Mouse (Mus musculus) heart, adult 2 months (tissue): ENCODE measurements around the gene Eif3g. TPM values are rescaled to one million over a fixed set of nuclear protein-coding genes. Genes with fewer than 3 reads are reported as not detected.

ENCODE experiments used
- DNase-seq, 2 experiments: peaks; one replicate each; pipeline ENCODE4 v3.0.0; 2021
- H3K27ac ChIP-seq: fragments of 200-600 bp; 2 replicates; pipeline ENCODE4 v1.8.1; 2022
- H3K27me3 ChIP-seq: fragments of 200-500 bp; 2 replicates; pipeline ENCODE4 v1.6.1; 2012; ENCODE audit warnings: mild to moderate bottlenecking, low read length, inconsistent platforms, mixed read lengths; ENCODE audit not compliant: control insufficient read depth, insufficient read depth
- H3K36me3 ChIP-seq: fragments of 200-500 bp; 2 replicates; pipeline ENCODE4 v1.6.1; 2012; ENCODE audit warnings: low read length, inconsistent platforms; ENCODE audit not compliant: control insufficient read depth, insufficient read depth
- H3K4me1 ChIP-seq: fragments of 200-500 bp; 2 replicates; pipeline ENCODE4 v1.6.1; 2011; ENCODE audit warnings: low read length; ENCODE audit not compliant: control insufficient read depth, insufficient read depth
- H3K4me3 ChIP-seq: fragments of 200-600 bp; 2 replicates; pipeline ENCODE4 v1.8.1; 2022
- H3K79me2 ChIP-seq: fragments of 200-500 bp; replicated peaks from 2 replicates; pipeline ENCODE4 v1.6.1; 2012; ENCODE audit warnings: mild to moderate bottlenecking, inconsistent platforms, low read length, moderate library complexity, mixed read lengths; ENCODE audit not compliant: control insufficient read depth, insufficient read depth
- H3K9ac ChIP-seq: fragments of 200-500 bp; 2 replicates; pipeline ENCODE4 v1.6.1; 2012; ENCODE audit warnings: low read depth, mild to moderate bottlenecking, control low read depth, inconsistent platforms, low read length, mixed read lengths
- CTCF ChIP-seq: fragments of 200-600 bp; IDR thresholded peaks from 2 replicates; pipeline ENCODE4 v1.8.1; 2022; ENCODE audit warnings: antibody characterized with exemption, mild to moderate bottlenecking, moderate library complexity
- EP300 ChIP-seq: fragments of 200-500 bp; IDR thresholded peaks from 2 replicates; pipeline ENCODE4 v1.6.1; 2011; ENCODE audit warnings: low read depth, low read length, control low read depth; ENCODE audit not compliant: insufficient read depth
- POLR2A ChIP-seq: fragments of 200-500 bp; IDR thresholded peaks from 2 replicates; pipeline ENCODE4 v1.6.1; 2011; ENCODE audit warnings: mild to moderate bottlenecking, low read depth, low read length, control low read depth; ENCODE audit not compliant: insufficient read depth
- WGBS: fragments of 180-500 bp; shearing (Covaris S2); methylation state at CpG from one replicate; pipeline ENCODE4 v1.1.7; 2018; 5-methylcytosine and 5-hydroxymethylcytosine counted together
- intact Hi-C: fragments of 180-260 bp; cut with DNase I; formaldehyde crosslinking; loops from one replicate; pipeline ENCODE4 v1.15.1; 2025
- microRNA-seq, 2 experiments: library from miRNA; unstranded; fragments of <30 nt; microRNA quantifications; one replicate each; pipeline ENCODE4 v1.2.0; 2021
- polyA plus RNA-seq: library from polyadenylated mRNA; depleted of rRNA; stranded (reverse); fragments of >200 nt; gene quantifications from 2 replicates; pipeline ENCODE4 v1.2.3, GENCODE M21; 2012; rRNA removed
- total RNA-seq, 2 experiments: library from RNA; stranded (reverse); gene quantifications; 2 replicates each; pipeline ENCODE4 v1.2.3; 2021

The Eif3g gene
- total and polyA plus RNA-seq, 3 experiments = 69.6 to 113 (median 101) TPM

DNA sequence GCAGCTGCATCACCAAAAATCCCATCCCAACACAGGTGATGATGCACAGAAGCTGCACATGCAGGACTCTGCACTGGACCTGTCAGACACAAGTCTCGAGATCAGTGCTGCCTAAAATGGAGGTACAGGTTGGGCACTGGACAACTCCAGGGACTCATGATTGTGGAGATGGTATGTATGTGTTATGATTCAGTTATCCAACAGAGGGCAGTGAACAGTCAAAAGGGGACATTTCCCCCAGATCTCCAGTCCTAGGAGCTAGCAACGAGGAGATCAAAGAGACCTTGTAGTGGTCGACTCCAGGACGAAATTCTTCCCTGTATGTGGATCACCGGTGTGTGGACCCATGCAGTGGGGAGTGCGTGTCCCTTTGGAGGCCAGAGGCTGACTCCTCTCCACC is 38.5 kb downstream of the Eif3g start:
- intact Hi-C loops = no loop called here
- no peak for DNase-seq
- H3K4me3 ChIP-seq = no peak overlapping the region
- no peak for TF ChIP-seq EP300
- no peak for TF ChIP-seq POLR2A
- no peak for TF ChIP-seq CTCF
- WGBS = 43% methylated on average over 6 of the region's 6 CpGs
- no peak overlapping the region for H3K9ac ChIP-seq
- no peaks in the 10 kb centered on the region for H3K27me3 ChIP-seq
- H3K79me2 ChIP-seq = no peaks in the 10 kb centered on the region
- no peaks in the 10 kb centered on the region for H3K36me3 ChIP-seq
- H3K27ac ChIP-seq = no peak overlapping the region
- no peaks in the 10 kb centered on the region for H3K4me1 ChIP-seq

DNA sequence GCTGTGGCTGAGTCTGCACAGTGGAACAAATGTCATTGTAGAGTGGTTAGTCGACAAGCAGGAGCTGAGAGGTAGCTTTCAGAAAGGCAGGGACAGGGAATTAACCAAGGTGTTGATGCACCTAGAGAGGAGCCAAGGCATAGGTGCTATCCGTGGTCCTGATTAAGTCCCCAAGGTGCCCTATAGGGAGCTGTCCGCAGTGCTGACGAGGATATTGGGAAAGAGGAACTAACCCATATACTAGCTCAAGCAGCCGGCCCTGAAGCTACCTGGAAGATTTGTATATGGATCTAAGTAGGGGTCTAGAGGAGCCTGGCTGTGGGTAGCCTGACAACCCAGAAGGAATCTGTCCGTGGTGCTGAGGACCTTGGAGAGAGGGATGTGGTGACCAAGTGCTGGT is 41.3 kb downstream of the Eif3g start:
- H3K4me1 ChIP-seq = no peaks in the 10 kb centered on the region
- H3K4me3 ChIP-seq = no peak overlapping the region
- H3K27me3 ChIP-seq = no peaks in the 10 kb centered on the region
- H3K9ac ChIP-seq = no peak overlapping the region
- no peak for TF ChIP-seq POLR2A
- no peak for TF ChIP-seq CTCF
- 0 out of 2 replicates have a peak, but pooled peaks have one; percentile 43 for TF ChIP-seq EP300
- intact Hi-C loops = no loop called here
- 12% methylated on average over 6 of the region's 6 CpGs for WGBS
- H3K27ac ChIP-seq = no peak overlapping the region
- no peaks in the 10 kb centered on the region for H3K79me2 ChIP-seq
- no peaks in the 10 kb centered on the region for H3K36me3 ChIP-seq
- DNase-seq = peak; percentile 30 to 46

DNA sequence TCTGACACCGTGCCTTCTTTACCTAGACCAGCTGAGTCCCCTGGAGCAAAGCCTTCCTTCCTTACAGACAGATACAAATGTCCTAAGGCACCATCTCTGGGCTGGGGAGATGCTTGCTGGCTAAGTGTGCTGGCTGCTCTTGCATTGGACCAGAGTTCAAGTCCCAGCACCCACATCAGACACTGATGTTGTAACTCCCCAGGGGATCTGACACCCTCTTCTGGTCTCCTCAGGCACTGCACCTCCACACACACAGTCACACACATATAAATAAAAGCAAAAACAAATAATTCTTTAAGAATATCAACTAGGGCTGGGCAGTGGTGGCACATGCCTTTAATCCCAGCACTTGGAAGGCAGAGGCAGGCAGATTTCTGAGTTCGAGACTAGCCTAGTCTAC is 48.2 kb downstream of the Eif3g start:
- intact Hi-C loops = no loop called here
- 72% methylated on average over 2 of the region's 2 CpGs for WGBS

More for the DNA sequence above, 48.2 kb downstream of the Eif3g start:
- Histone ChIP-seq H3K79me2 (no peaks in the 10 kb centered on the region), H3K9ac (no peak overlapping the region), H3K27me3 (no peaks in the 10 kb centered on the region; the same call in 1 of the 2 replicates), H3K36me3 (no peaks in the 10 kb centered on the region), H3K4me1 (no peaks in the 10 kb centered on the region), H3K27ac (no peak overlapping the region), H3K4me3 (no peak overlapping the region)
- TF ChIP-seq POLR2A (no peak), EP300 (no peak), CTCF (no peak)
- no peak for DNase-seq

Small RNAs within 50 kb of the gene (microRNA-seq; reads per million reads assigned to microRNA genes)
- gene Mir7081 = 0 to 0.77 reads per million in 2 experiments

Other genes starting within 250 kb of the Eif3g start
- 10 to 100 TPM; 17.8 to 18.6 TPM for gene Pin1, start 246.5 kb downstream of the Eif3g start, total RNA-seq
- gene Pin1, start 246.5 kb downstream of the Eif3g start, polyA plus RNA-seq = 18.8 and 20.8 TPM in 2 replicates
- under 1 TPM in 1 of 2 experiments, not detected in 1; 0.13 TPM for gene Olfm2, start 152.3 kb downstream of the Eif3g start, total RNA-seq
- 0.31 and 0.38 TPM in 2 replicates for gene Olfm2, start 152.3 kb downstream of the Eif3g start, polyA plus RNA-seq
- 10 to 100 TPM in 1 of 2 experiments, 1 to 10 TPM in 1; 7.0 to 19.7 TPM for gene Col5a3, start 83.6 kb downstream of the Eif3g start, total RNA-seq
- 11.6 and 13.5 TPM in 2 replicates for gene Col5a3, start 83.6 kb downstream of the Eif3g start, polyA plus RNA-seq
- gene Rdh8, start 80.1 kb downstream of the Eif3g start, total RNA-seq = not detected
- gene Rdh8, start 80.1 kb downstream of the Eif3g start, polyA plus RNA-seq = not detected in 2 replicates
- 1 to 10 TPM; 3.9 to 4.3 TPM for gene A230050P20Rik, start 30.0 kb downstream of the Eif3g start, total RNA-seq
- 16.4 and 21.2 TPM in 2 replicates for gene A230050P20Rik, start 30.0 kb downstream of the Eif3g start, polyA plus RNA-seq
- 1 to 10 TPM; 3.9 to 4.0 TPM for gene Angptl6, start 18.9 kb downstream of the Eif3g start, total RNA-seq
- 4.0 and 5.4 TPM in 2 replicates for gene Angptl6, start 18.9 kb downstream of the Eif3g start, polyA plus RNA-seq
- gene Ppan, start 10.4 kb downstream of the Eif3g start, total RNA-seq = 1 to 10 TPM; 5.9 to 6.7 TPM
- gene Ppan, start 10.4 kb downstream of the Eif3g start, polyA plus RNA-seq = 11.9 and 18.8 TPM in 2 replicates
- gene Dnmt1, start 61.3 kb upstream of the Eif3g start, total RNA-seq = 10 to 100 TPM; 11.1 to 11.6 TPM
- 9.1 and 11.7 TPM in 2 replicates for gene Dnmt1, start 61.3 kb upstream of the Eif3g start, polyA plus RNA-seq
- gene S1pr2, start 78.2 kb upstream of the Eif3g start, total RNA-seq = 1 to 10 TPM; 2.8 to 3.2 TPM
- gene S1pr2, start 78.2 kb upstream of the Eif3g start, polyA plus RNA-seq = 4.2 and 6.1 TPM in 2 replicates
- 100 to 1,000 TPM; 124 to 130 TPM for gene Mrpl4, start 104.1 kb upstream of the Eif3g start, total RNA-seq
- gene Mrpl4, start 104.1 kb upstream of the Eif3g start, polyA plus RNA-seq = 173 and 226 TPM in 2 replicates
- gene Icam1, start 117.4 kb upstream of the Eif3g start, total RNA-seq = 1 to 10 TPM; 7.6 to 9.2 TPM
- gene Icam1, start 117.4 kb upstream of the Eif3g start, polyA plus RNA-seq = 12.4 and 15.3 TPM in 2 replicates
- gene Icam4, start 130.8 kb upstream of the Eif3g start, total RNA-seq = 1 to 10 TPM in 1 of 2 experiments, under 1 TPM in 1; 0.84 to 1.0 TPM
- gene Icam4, start 130.8 kb upstream of the Eif3g start, polyA plus RNA-seq = 0.70 and 1.4 TPM in 2 replicates
- not detected for gene Icam5, start 133.4 kb upstream of the Eif3g start, total RNA-seq
- 0.06 and 0.08 TPM in 2 replicates for gene Icam5, start 133.4 kb upstream of the Eif3g start, polyA plus RNA-seq
- not detected for gene Zglp1, start 168.5 kb upstream of the Eif3g start, total RNA-seq
- not detected in 2 replicates for gene Zglp1, start 168.5 kb upstream of the Eif3g start, polyA plus RNA-seq
- under 1 TPM in 1 of 2 experiments, not detected in 1; 0.30 TPM for gene Gm49373, start 174.5 kb upstream of the Eif3g start, total RNA-seq
- 0.27 and 0.32 TPM in 2 replicates for gene Gm49373, start 174.5 kb upstream of the Eif3g start, polyA plus RNA-seq
- 10 to 100 TPM; 35.8 to 41.4 TPM for gene Fdx1l, start 175.0 kb upstream of the Eif3g start, total RNA-seq
- gene Fdx1l, start 175.0 kb upstream of the Eif3g start, polyA plus RNA-seq = 48.3 and 51.1 TPM in 2 replicates
- under 1 TPM; 0.31 to 0.34 TPM for gene Gm38431, start 193.4 kb upstream of the Eif3g start, total RNA-seq
- 2.0 and 2.3 TPM in 2 replicates for gene Gm38431, start 193.4 kb upstream of the Eif3g start, polyA plus RNA-seq
- gene Raver1, start 193.4 kb upstream of the Eif3g start, total RNA-seq = 10 to 100 TPM; 26.3 to 27.9 TPM
- gene Raver1, start 193.4 kb upstream of the Eif3g start, polyA plus RNA-seq = 27.4 and 29.1 TPM in 2 replicates
- gene Tyk2, start 232.6 kb upstream of the Eif3g start, total RNA-seq = 1 to 10 TPM; 7.3 to 8.1 TPM
- 13.5 and 13.7 TPM in 2 replicates for gene Tyk2, start 232.6 kb upstream of the Eif3g start, polyA plus RNA-seq